Mouse (Mus musculus) ES-Bruce4 (cell line): Measurements from ENCODE around the gene Map7d3. TPM values are rescaled to one million over a fixed set of nuclear protein-coding genes. Genes with fewer than 3 reads are reported as not detected.
A peak's percentile ranks its signal among the peaks of the same experiment; 100 is the strongest.

Source experiments
- H3K27ac ChIP-seq: 2 replicates; pipeline ENCODE4 v1.5.1; 2012; ENCODE audit warnings: low read length, inconsistent platforms; ENCODE audit not compliant: insufficient read depth
- H3K27me3 ChIP-seq: 2 replicates; pipeline ENCODE4 v1.6.1; 2012; ENCODE audit warnings: mild to moderate bottlenecking, low read length, inconsistent platforms; ENCODE audit not compliant: control insufficient read depth, poor library complexity, insufficient read depth, severe bottlenecking
- H3K36me3 ChIP-seq: 2 replicates; pipeline ENCODE4 v1.6.1; 2012; ENCODE audit warnings: inconsistent platforms, mild to moderate bottlenecking, low read length, moderate library complexity; ENCODE audit not compliant: control insufficient read depth, poor library complexity, insufficient read depth, severe bottlenecking
- H3K4me1 ChIP-seq: one replicate; pipeline ENCODE4 v1.8.1; 2011; ENCODE audit warnings: low read length; ENCODE audit not compliant: control insufficient read depth, insufficient read depth
- H3K4me3 ChIP-seq: 2 replicates; pipeline ENCODE4 v1.5.1; 2011; ENCODE audit warnings: low read depth, mild to moderate bottlenecking, low read length
- H3K9ac ChIP-seq: 2 replicates; pipeline ENCODE4 v1.6.1; 2012; ENCODE audit warnings: low read depth, mild to moderate bottlenecking, inconsistent platforms; ENCODE audit not compliant: poor library complexity, severe bottlenecking
- H3K9me3 ChIP-seq: replicated peaks from 2 replicates; pipeline ENCODE4 v1.6.1; 2012; ENCODE audit warnings: mild to moderate bottlenecking, low read length, inconsistent platforms; ENCODE audit not compliant: control insufficient read depth, poor library complexity, insufficient read depth, severe bottlenecking
- CTCF ChIP-seq: IDR thresholded peaks from one replicate; pipeline ENCODE4 v1.8.1; 2011; ENCODE audit warnings: low read depth, low read length
- EP300 ChIP-seq: IDR thresholded peaks from 2 replicates; pipeline ENCODE4 v1.6.1; 2011; ENCODE audit warnings: low read depth, low read length; ENCODE audit not compliant: insufficient read depth
- POLR2A ChIP-seq: IDR thresholded peaks from one replicate; pipeline ENCODE4 v1.8.1; 2011; ENCODE audit warnings: low read length; ENCODE audit not compliant: insufficient read depth
- polyA plus RNA-seq: library from polyadenylated mRNA; stranded (reverse); fragments of >200 nt; gene quantifications from 2 replicates; pipeline ENCODE4 v1.2.4, GENCODE M21; 2011; ENCODE audit warnings: low read depth; ENCODE audit not compliant: missing spikeins, insufficient read depth, insufficient read length

The Map7d3 gene
- polyA plus RNA-seq, 1 experiment = 4.4 TPM

- Histone ChIP-seq H3K9ac (no peak overlapping the region), H3K36me3 (no peaks in the 10 kb centered on the region), H3K27me3 (no peaks in the 10 kb centered on the region), H3K27ac (no peak overlapping the region), H3K4me1 (no peaks in the 10 kb centered on the region), H3K9me3 (no peaks in the 10 kb centered on the region), H3K4me3 (no peak overlapping the region)
- no peak for TF ChIP-seq EP300
- TF ChIP-seq POLR2A = no peak
- peak; percentile 35 for TF ChIP-seq CTCF
Observed at GRCm38 (mm10) chrX:56791268-56791667, 30.9 kb downstream of the Map7d3 start.

- H3K4me1 ChIP-seq = no peaks in the 10 kb centered on the region
- no peaks in the 10 kb centered on the region for H3K9me3 ChIP-seq
- no peak overlapping the region for H3K27ac ChIP-seq
- no peak overlapping the region for H3K4me3 ChIP-seq
- TF ChIP-seq CTCF (no peak), EP300 (no peak), POLR2A (no peak)
- H3K27me3 ChIP-seq = no peaks in the 10 kb centered on the region
- no peaks in the 10 kb centered on the region for H3K36me3 ChIP-seq
- no peak overlapping the region for H3K9ac ChIP-seq
Observed at GRCm38 (mm10) chrX:56790591-56790990, 31.5 kb downstream of the Map7d3 start.

DNA sequence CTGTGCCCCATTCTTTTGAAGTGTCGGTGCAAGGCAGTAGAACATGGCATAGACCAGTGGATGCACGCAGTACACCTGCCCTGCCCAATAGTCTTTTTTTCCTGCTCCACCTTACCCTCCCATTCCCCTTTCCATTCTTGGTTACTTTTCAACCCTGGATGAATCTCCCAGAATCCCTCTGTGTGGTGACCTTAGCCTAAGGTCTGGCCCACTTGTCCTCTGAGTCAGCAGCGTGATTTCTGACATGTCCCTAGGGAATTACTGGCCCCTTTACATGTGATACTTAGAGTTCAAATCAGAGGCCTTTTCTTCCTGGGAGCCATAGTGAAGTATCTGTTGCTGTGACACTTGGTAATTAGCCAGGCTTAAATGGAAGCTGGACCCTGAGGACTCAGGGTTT is 34.6 kb downstream of the Map7d3 start:
- Histone ChIP-seq H3K36me3 (no peaks in the 10 kb centered on the region), H3K27ac (no peak overlapping the region), H3K9ac (no peak overlapping the region), H3K27me3 (no peaks in the 10 kb centered on the region), H3K9me3 (no peaks in the 10 kb centered on the region), H3K4me3 (no peak overlapping the region), H3K4me1 (no peaks in the 10 kb centered on the region)
- no peak for TF ChIP-seq EP300
- no peak for TF ChIP-seq POLR2A
- TF ChIP-seq CTCF = no peak

DNA sequence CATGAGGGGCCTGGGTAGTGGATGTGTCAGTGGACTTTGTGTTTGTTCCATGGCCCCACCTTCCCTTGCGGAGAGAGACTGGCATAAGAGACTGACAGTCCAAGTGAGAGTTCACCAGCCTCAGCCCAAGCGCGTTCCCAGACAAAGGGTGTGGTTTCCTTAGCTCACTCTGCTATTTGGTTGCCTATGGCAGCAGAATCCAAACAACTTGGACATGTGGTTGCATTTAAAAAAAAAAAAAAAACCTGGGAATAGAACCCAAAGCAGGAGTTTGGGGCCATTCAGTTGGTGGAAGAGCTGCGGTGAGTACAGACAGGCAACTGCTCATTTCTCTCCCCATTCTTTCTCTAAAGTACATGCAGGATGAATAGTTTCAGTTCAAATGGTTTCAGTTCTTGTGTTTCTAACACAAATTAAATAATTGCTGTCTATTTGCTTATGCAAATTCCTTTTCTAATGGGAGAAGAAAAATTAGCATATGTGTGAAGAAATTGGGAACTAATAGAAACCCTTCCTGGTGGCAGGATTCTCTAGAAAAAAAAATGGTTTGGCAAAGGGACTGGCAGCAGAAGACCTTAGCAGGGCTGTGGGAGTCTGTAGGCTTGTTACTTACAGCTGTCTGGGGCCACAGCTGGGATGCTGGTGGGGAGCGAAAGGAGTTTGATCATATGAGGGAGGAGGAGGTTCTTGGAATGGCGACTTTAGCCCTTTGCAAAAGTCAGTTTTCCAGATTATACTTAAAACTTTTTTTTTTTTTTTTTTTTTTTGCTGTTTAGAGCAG is 35.7 kb downstream of the Map7d3 start:
- Histone ChIP-seq H3K27me3 (no peaks in the 10 kb centered on the region), H3K9me3 (no peaks in the 10 kb centered on the region), H3K27ac (no peak overlapping the region), H3K4me1 (no peaks in the 10 kb centered on the region), H3K4me3 (no peak overlapping the region), H3K9ac (no peak overlapping the region), H3K36me3 (no peaks in the 10 kb centered on the region)
- TF ChIP-seq EP300 (no peak), CTCF (no peak), POLR2A (no peak)

DNA sequence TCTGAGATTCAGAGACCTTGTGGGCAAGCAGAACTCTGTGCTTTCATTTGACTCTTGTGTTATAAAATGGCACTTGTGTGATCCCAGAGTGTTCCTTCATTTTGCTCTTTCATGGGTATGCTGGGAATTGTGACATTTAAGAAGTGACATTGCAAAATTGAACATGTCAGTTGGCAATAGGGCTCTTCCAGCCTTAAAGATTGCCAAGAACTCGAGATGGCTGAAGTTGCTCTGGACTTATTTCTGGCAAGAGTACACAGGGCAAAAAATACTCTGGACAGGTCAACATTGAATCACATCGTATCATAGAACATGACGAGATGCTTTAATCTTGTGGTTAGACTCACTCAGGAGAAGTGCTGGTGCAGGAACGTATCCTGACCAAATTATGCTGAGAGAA is 48.8 kb downstream of the Map7d3 start:
- no peaks in the 10 kb centered on the region for H3K36me3 ChIP-seq
- no peak overlapping the region for H3K9ac ChIP-seq
- TF ChIP-seq EP300 = no peak
- TF ChIP-seq POLR2A = no peak
- no peak for TF ChIP-seq CTCF
- no peaks in the 10 kb centered on the region for H3K9me3 ChIP-seq
- no peaks in the 10 kb centered on the region for H3K27me3 ChIP-seq
- H3K27ac ChIP-seq = no peak overlapping the region
- no peak overlapping the region for H3K4me3 ChIP-seq
- no peaks in the 10 kb centered on the region for H3K4me1 ChIP-seq

DNA sequence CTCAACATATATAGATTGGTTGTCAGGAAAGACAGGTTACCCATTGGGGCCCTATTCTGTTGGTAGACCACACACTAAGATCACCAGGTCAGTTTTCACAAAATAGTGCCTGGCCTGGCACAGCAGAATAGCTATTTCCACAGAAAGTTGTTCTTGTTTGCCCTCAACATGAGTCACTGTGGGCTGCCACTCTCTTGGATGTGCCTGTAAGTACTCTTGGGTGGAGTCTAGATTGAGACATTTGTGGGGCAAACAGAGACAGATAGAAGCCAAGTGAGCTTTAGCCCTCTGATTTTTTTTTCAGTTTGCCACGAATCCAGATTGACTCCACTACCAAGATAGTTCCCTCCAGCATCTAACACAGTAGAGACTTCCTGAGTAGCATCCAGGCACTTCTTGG is 50.4 kb downstream of the Map7d3 start:
- H3K36me3 ChIP-seq = no peaks in the 10 kb centered on the region
- H3K4me1 ChIP-seq = no peaks in the 10 kb centered on the region
- H3K27me3 ChIP-seq = no peaks in the 10 kb centered on the region
- no peak for TF ChIP-seq EP300
- no peak for TF ChIP-seq CTCF
- no peak for TF ChIP-seq POLR2A
- no peak overlapping the region for H3K27ac ChIP-seq
- H3K4me3 ChIP-seq = no peak overlapping the region
- H3K9ac ChIP-seq = no peak overlapping the region
- H3K9me3 ChIP-seq = no peaks in the 10 kb centered on the region
